Mouse (Mus musculus) MEL (cell line): ENCODE results near the gene Map3k6. TPM values are rescaled to one million over a fixed set of nuclear protein-coding genes. Genes with fewer than 3 reads are reported as not detected.
A peak's percentile ranks its signal among the peaks of the same experiment; 100 is the strongest.

Experiments
- DNase-seq: peaks from one replicate; pipeline ENCODE4 v3.0.0; 2011; ENCODE audit warnings: low read depth, low spot score
- H3K27ac ChIP-seq: 2 replicates; pipeline ENCODE4 v1.5.1; 2012; ENCODE audit warnings: low read depth, mild to moderate bottlenecking, control low read depth, low read length, moderate library complexity; ENCODE audit not compliant: control insufficient read depth
- H3K27me3 ChIP-seq, 2 experiments: fragments of 150-350 bp in 1 of 2; sonication (generic) in 1 of 2; 2 replicates each; pipeline ENCODE4 v1.6.1; 2012; ENCODE audit warnings: low read length in 2 of 2, mild to moderate bottlenecking in 2 of 2, improper control_type of control experiment in 1 of 2, moderate library complexity in 1 of 2; ENCODE audit not compliant: insufficient read depth in 2 of 2, control insufficient read depth in 1 of 2
- H3K36me3 ChIP-seq, 2 experiments: 2 replicates each; pipeline ENCODE4 v1.6.1; 2012 to 2014; ENCODE audit warnings: low read length in 2 of 2, improper control_type of control experiment in 1 of 2, inconsistent platforms in 1 of 2, mild to moderate bottlenecking in 1 of 2; ENCODE audit not compliant: insufficient read depth in 2 of 2, control insufficient read depth in 1 of 2
- H3K4me1 ChIP-seq, 2 experiments: fragments of 150-350 bp in 1 of 2; sonication (generic) in 1 of 2; 2 replicates each; pipeline ENCODE4 v1.6.1; 2012; ENCODE audit warnings: low read length in 2 of 2, improper control_type of control experiment in 1 of 2, mild to moderate bottlenecking in 1 of 2; ENCODE audit not compliant: insufficient read depth in 2 of 2, control insufficient read depth in 1 of 2
- H3K4me3 ChIP-seq, 2 experiments: fragments of 150-350 bp in 1 of 2; sonication (generic) in 1 of 2; 2 replicates each; pipeline ENCODE4 v1.5.1; 2012; ENCODE audit warnings: low read depth in 2 of 2, low read length in 2 of 2, mild to moderate bottlenecking in 2 of 2, moderate library complexity in 2 of 2, control low read depth in 1 of 2, improper control_type of control experiment in 1 of 2; ENCODE audit not compliant: control insufficient read depth in 1 of 2, insufficient read depth in 1 of 2
- H3K79me2 ChIP-seq: 2 replicates; pipeline ENCODE4 v1.6.1; 2012; ENCODE audit warnings: mild to moderate bottlenecking, low read length, moderate library complexity; ENCODE audit not compliant: control insufficient read depth, poor library complexity, insufficient read depth
- H3K9ac ChIP-seq: 2 replicates; pipeline ENCODE4 v1.6.1; 2012; ENCODE audit warnings: low read depth, mild to moderate bottlenecking, control low read depth, low read length, moderate library complexity; ENCODE audit not compliant: control insufficient read depth, poor library complexity, severe bottlenecking
- H3K9me3 ChIP-seq: fragments of 150-350 bp; sonication (generic); replicated peaks from 2 replicates; pipeline ENCODE4 v1.6.1; 2012; ENCODE audit warnings: mild to moderate bottlenecking, low read length, improper control_type of control experiment, moderate library complexity; ENCODE audit not compliant: insufficient read depth
- BHLHE40 ChIP-seq: IDR thresholded peaks from 2 replicates; pipeline ENCODE4 v1.6.1; 2012; ENCODE audit warnings: low read depth, mild to moderate bottlenecking, inconsistent platforms, low read length, improper control_type of control experiment, borderline replicate concordance
- CHD2 ChIP-seq: IDR thresholded peaks from 2 replicates; pipeline ENCODE4 v1.6.1; 2011; ENCODE audit warnings: low read length, improper control_type of control experiment
- CTCF ChIP-seq, 3 experiments: IDR thresholded peaks in 2 of 3; conservative IDR thresholded peaks in 1 of 3; 2 replicates each; pipeline ENCODE4 v1.5.1; 2011 to 2012; ENCODE audit warnings: low read length in 3 of 3, low read depth in 2 of 3, mild to moderate bottlenecking in 2 of 3, improper control_type of control experiment in 1 of 3, inconsistent platforms in 1 of 3, mixed read lengths in 1 of 3, moderate library complexity in 1 of 3; ENCODE audit not compliant: control insufficient read depth in 1 of 3, insufficient read depth in 1 of 3, poor library complexity in 1 of 3, severe bottlenecking in 1 of 3
- ELF1 ChIP-seq: IDR thresholded peaks from 2 replicates; pipeline ENCODE4 v1.6.1; 2014; ENCODE audit warnings: low read depth, mild to moderate bottlenecking, inconsistent platforms, low read length, improper control_type of control experiment, moderate library complexity
- EP300 ChIP-seq, 2 experiments: IDR thresholded peaks; 2 replicates each; pipeline ENCODE4 v1.6.1; 2011; ENCODE audit warnings: improper control_type of control experiment in 2 of 2, low read length in 2 of 2, low read depth in 1 of 2, mild to moderate bottlenecking in 1 of 2
- ETS1 ChIP-seq: IDR thresholded peaks from 2 replicates; pipeline ENCODE4 v1.6.1; 2012; ENCODE audit warnings: low read depth, mild to moderate bottlenecking, inconsistent platforms, low read length, improper control_type of control experiment, moderate library complexity
- GABPA ChIP-seq: IDR thresholded peaks from 2 replicates; pipeline ENCODE4 v1.6.1; 2012; ENCODE audit warnings: low read depth, mild to moderate bottlenecking, inconsistent platforms, low read length, improper control_type of control experiment, moderate library complexity
- GATA1 ChIP-seq: IDR thresholded peaks from 2 replicates; pipeline ENCODE4 v1.6.1; 2011; ENCODE audit warnings: low read depth, low read length, improper control_type of control experiment
- JUND ChIP-seq: IDR thresholded peaks from 2 replicates; pipeline ENCODE4 v1.6.1; 2011; ENCODE audit warnings: low read depth, mild to moderate bottlenecking, improper control_type of control experiment, low read length
- MAFK ChIP-seq: IDR thresholded peaks from 2 replicates; pipeline ENCODE4 v1.6.1; 2011; ENCODE audit warnings: low read depth, mild to moderate bottlenecking, low read length, improper control_type of control experiment, borderline replicate concordance
- MAX ChIP-seq: IDR thresholded peaks from 2 replicates; pipeline ENCODE4 v1.6.1; 2011; ENCODE audit warnings: low read length, improper control_type of control experiment
- MAZ ChIP-seq: IDR thresholded peaks from 2 replicates; pipeline ENCODE4 v1.6.1; 2012; ENCODE audit warnings: low read depth, mild to moderate bottlenecking, inconsistent platforms, low read length, improper control_type of control experiment
- MEF2A ChIP-seq: IDR thresholded peaks from 2 replicates; pipeline ENCODE4 v1.6.1; 2014; ENCODE audit warnings: low read depth, mild to moderate bottlenecking, inconsistent platforms, low read length, improper control_type of control experiment; ENCODE audit not compliant: poor library complexity, insufficient replicate concordance, severe bottlenecking; ENCODE audit errors: extremely low read depth
- MXI1 ChIP-seq: IDR thresholded peaks from 2 replicates; pipeline ENCODE4 v1.6.1; 2011; ENCODE audit warnings: mild to moderate bottlenecking, low read depth, low read length, improper control_type of control experiment
- MYC ChIP-seq: IDR thresholded peaks from 2 replicates; pipeline ENCODE4 v1.6.1; 2011; ENCODE audit warnings: low read depth, mild to moderate bottlenecking, low read length, improper control_type of control experiment, moderate library complexity
- NELFE ChIP-seq: IDR thresholded peaks from 2 replicates; pipeline ENCODE4 v1.6.1; 2011; ENCODE audit warnings: low read depth, low read length, improper control_type of control experiment
- NRF1 ChIP-seq: IDR thresholded peaks from 2 replicates; pipeline ENCODE4 v1.6.1; 2014; ENCODE audit warnings: low read depth, mild to moderate bottlenecking, inconsistent platforms, low read length, improper control_type of control experiment, moderate library complexity; ENCODE audit not compliant: poor library complexity, insufficient read depth, severe bottlenecking
- RCOR1 ChIP-seq: IDR thresholded peaks from 2 replicates; pipeline ENCODE4 v1.6.1; 2012; ENCODE audit warnings: low read depth, mild to moderate bottlenecking, inconsistent platforms, low read length, improper control_type of control experiment
- SIN3A ChIP-seq: IDR thresholded peaks from 2 replicates; pipeline ENCODE4 v1.6.1; 2012; ENCODE audit warnings: low read length, improper control_type of control experiment, inconsistent platforms
- TAL1 ChIP-seq: IDR thresholded peaks from 2 replicates; pipeline ENCODE4 v1.6.1; 2012; ENCODE audit warnings: mild to moderate bottlenecking, inconsistent platforms, low read length, moderate library complexity, mixed read lengths
- TBP ChIP-seq: IDR thresholded peaks from 2 replicates; pipeline ENCODE4 v1.8.0; 2011; ENCODE audit warnings: low read depth, low read length, improper control_type of control experiment
- TCF12 ChIP-seq: IDR thresholded peaks from 2 replicates; pipeline ENCODE4 v1.6.1; 2014; ENCODE audit warnings: low read depth, mild to moderate bottlenecking, inconsistent platforms, low read length, improper control_type of control experiment, moderate library complexity
- UBTF ChIP-seq: IDR thresholded peaks from 2 replicates; pipeline ENCODE4 v1.6.1; 2012; ENCODE audit warnings: low read depth, mild to moderate bottlenecking, inconsistent platforms, low read length, improper control_type of control experiment, moderate library complexity, borderline replicate concordance; ENCODE audit not compliant: insufficient read depth
- USF1 ChIP-seq: IDR thresholded peaks from 2 replicates; pipeline ENCODE4 v1.6.1; 2014; ENCODE audit warnings: low read depth, mild to moderate bottlenecking, inconsistent platforms, low read length, improper control_type of control experiment, moderate library complexity
- USF2 ChIP-seq, 2 experiments: IDR thresholded peaks; 2 replicates each; pipeline ENCODE4 v1.6.1; 2011 to 2012; ENCODE audit warnings: improper control_type of control experiment in 2 of 2, low read length in 2 of 2, borderline replicate concordance in 1 of 2, inconsistent platforms in 1 of 2, low read depth in 1 of 2, mild to moderate bottlenecking in 1 of 2; ENCODE audit not compliant: insufficient read depth in 1 of 2
- ZC3H11A ChIP-seq: IDR thresholded peaks from 2 replicates; pipeline ENCODE4 v1.6.1; 2012; ENCODE audit warnings: low read depth, mild to moderate bottlenecking, inconsistent platforms, low read length, improper control_type of control experiment
- ZKSCAN1 ChIP-seq: IDR thresholded peaks from 2 replicates; pipeline ENCODE4 v1.6.1; 2012; ENCODE audit warnings: low read depth, mild to moderate bottlenecking, inconsistent platforms, low read length, improper control_type of control experiment, moderate library complexity
- ZNF384 ChIP-seq: IDR thresholded peaks from 2 replicates; pipeline ENCODE4 v1.6.1; 2012; ENCODE audit warnings: low read depth, mild to moderate bottlenecking, inconsistent platforms, low read length, improper control_type of control experiment
- polyA plus RNA-seq, 2 experiments: library from polyadenylated mRNA; stranded (reverse) in 1 of 2; unstranded in 1 of 2; fragments of >175 nt in 1 of 2; fragments of >200 nt in 1 of 2; gene quantifications; 2 replicates each; pipeline versions ENCODE4 v1.2.1 to v1.2.4; 2012; ENCODE audit warnings: low replicate concordance in 2 of 2, low read depth in 1 of 2; ENCODE audit not compliant: insufficient read length in 2 of 2, insufficient read depth in 1 of 2, missing spikeins in 1 of 2
- total RNA-seq: library from RNA; depleted of rRNA; stranded (reverse); fragments of 300-350 nt; gene quantifications from 2 replicates; pipeline ENCODE4 v1.2.3, GENCODE M21; 2012

Map3k6 gene
- total and polyA plus RNA-seq, 3 experiments: 19.1 to 21.9 TPM; not detected in 1

- no peaks in the 10 kb centered on the region for H3K9me3 ChIP-seq
- peaks cover 8% of the 10 kb centered on the region for H3K79me2 ChIP-seq
- peak; percentile 97 for DNase-seq
- H3K4me1 ChIP-seq: peaks cover 0 to 34% of the 10 kb centered on the region in 2 experiments; a peak in 3 of 4 replicates
- H3K9ac ChIP-seq: no peak overlapping the region
- TF ChIP-seq ZC3H11A (no peak), TCF12 (peak; percentile 92), GABPA (no peak), MAZ (peak; percentile 97), UBTF (no peak), GATA1 (peak; percentile 94), BHLHE40 (peak; percentile 73), MYC (peak; percentile 76), ETS1 (peak; percentile 83), ZNF384 (no peak), ELF1 (no peak), JUND (0 out of 2 replicates have a peak, but pooled peaks have one; percentile 63), NELFE (no peak), TBP (0 out of 2 replicates have a peak, but pooled peaks have one; percentile 47), MAX (peak; percentile 51; the same call in 1 of the 2 replicates), USF2 (IDR thresholded peaks at IDR 0.05; ENCODE audit: borderline replicate concordance in 1 of 2, insufficient read depth in 1 of 2, low read depth in 1 of 2, low read length in 2 of 2) (no peak), SIN3A (peak; percentile 84), USF1 (no peak), CHD2 (peak; percentile 54), ZKSCAN1 (no peak), TAL1 (peak; percentile 84), MXI1 (peak; percentile 35; the same call in 1 of the 2 replicates), MAFK (no peak), CTCF (IDR thresholded peaks at IDR 0.05 in 2 of 3, conservative IDR thresholded peaks at IDR 0.05 in 1 of 3; ENCODE audit: control insufficient read depth in 1 of 3, insufficient read depth in 1 of 3, low read depth in 2 of 3, low read length in 3 of 3, poor library complexity in 1 of 3, severe bottlenecking in 1 of 3) (no peak), NRF1 (no peak), EP300 (IDR thresholded peaks at IDR 0.05; ENCODE audit: low read depth in 1 of 2, low read length in 2 of 2) (peak; percentile 96 to 99), RCOR1 (peak; percentile 88), MEF2A (no peak)
- H3K36me3 ChIP-seq: peaks cover 0 to 14% of the 10 kb centered on the region in 2 experiments; a peak in 2 of 4 replicates
- H3K27me3 ChIP-seq: no peaks in the 10 kb centered on the region
- H3K4me3 ChIP-seq: no peak overlapping the region
- H3K27ac ChIP-seq: peak overlapping the region; percentile 73
Measured at GRCm38 (mm10) chr4:133237911-133238310, 2.7 kb upstream of the Map3k6 start.
